In the genomic region with DNA sequence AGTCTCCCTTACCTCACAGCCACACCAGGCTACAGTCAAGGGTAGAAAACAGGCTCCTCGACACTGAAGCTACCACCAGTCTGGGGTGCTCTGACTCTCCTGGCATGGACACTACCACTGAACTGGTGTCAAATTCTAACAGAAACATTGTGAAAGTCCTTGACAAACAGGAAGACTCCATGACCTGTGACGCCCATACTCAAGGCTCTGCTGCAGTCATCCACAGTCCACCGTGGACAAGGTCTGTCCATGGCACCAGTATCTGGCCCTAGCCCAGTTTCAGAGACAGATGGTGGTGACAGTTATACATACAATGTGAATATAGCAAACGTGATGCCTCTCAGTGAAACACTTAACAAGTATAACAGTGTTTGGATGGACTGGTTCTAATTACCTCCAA, we compare ENCODE assay signal across 26 mouse cellular contexts.
"Had no signal": no experiment of that assay in that cellular context is flagged by ENCODE, and none has a peak within 500 bp of the region (broad histone marks: within the 10 kb centered on the region; RNA-seq: fewer than 3 reads in every experiment).

No protein-coding gene starts in this region.

- DNase-seq: gastrocnemius, adult 2 months; gastrocnemius, postnatal 10 days; gastrocnemius, postnatal 25 days; heart, adult 18-20 months; heart, postnatal 14 days; heart, postnatal 36 days; kidney, adult 11 months; kidney, adult 2 months; kidney, adult 9 months; kidney, postnatal 14 days; kidney, postnatal 36 days; layer of hippocampus, adult 9-11 months; layer of hippocampus, postnatal 36 days; left cerebral cortex, postnatal 4 days had no signal

- ATAC-seq: hindbrain, postnatal 0 days; intestine, embryonic 16.5 days; liver, embryonic 12.5 days had no signal

- H3K9me3 ChIP-seq: heart, embryonic 13.5 days; heart, embryonic 15.5 days; hindbrain, embryonic 15.5 days; limb, embryonic 13.5 days; limb, embryonic 15.5 days; liver, embryonic 12.5 days had no signal

- H3K4me2 ChIP-seq: heart, embryonic 11.5 days; heart, embryonic 13.5 days; heart, embryonic 15.5 days; hindbrain, embryonic 13.5 days; hindbrain, embryonic 15.5 days; limb, embryonic 13.5 days; limb, embryonic 15.5 days; liver, embryonic 12.5 days had no signal

- H3K27ac ChIP-seq: gastrocnemius, adult 2 months; heart, embryonic 13.5 days; heart, embryonic 15.5 days; hindbrain, embryonic 13.5 days; hindbrain, embryonic 15.5 days; hindbrain, postnatal 0 days; kidney, postnatal 0 days; limb, embryonic 13.5 days; limb, embryonic 15.5 days; liver, embryonic 12.5 days; liver, embryonic 14.5 days had no signal

- H3K9ac ChIP-seq: heart, embryonic 13.5 days; heart, embryonic 15.5 days; hindbrain, embryonic 13.5 days; hindbrain, embryonic 15.5 days; limb, embryonic 13.5 days; limb, embryonic 15.5 days; liver, embryonic 12.5 days; liver, embryonic 14.5 days had no signal

- H3K27me3 ChIP-seq: heart, embryonic 15.5 days; hindbrain, embryonic 13.5 days; hindbrain, embryonic 15.5 days; limb, embryonic 15.5 days had no signal

- H3K36me3 ChIP-seq: heart, embryonic 13.5 days; heart, embryonic 15.5 days; hindbrain, embryonic 13.5 days; hindbrain, embryonic 15.5 days; limb, embryonic 13.5 days; limb, embryonic 15.5 days; liver, embryonic 12.5 days had no signal

- H3K4me1 ChIP-seq: heart, embryonic 13.5 days; heart, embryonic 15.5 days; hindbrain, embryonic 13.5 days; hindbrain, embryonic 15.5 days; limb, embryonic 13.5 days; limb, embryonic 15.5 days; liver, embryonic 12.5 days had no signal

- H3K4me3 ChIP-seq: gastrocnemius, adult 2 months; heart, embryonic 13.5 days; heart, embryonic 15.5 days; hindbrain, embryonic 13.5 days; hindbrain, embryonic 15.5 days; limb, embryonic 13.5 days; limb, embryonic 15.5 days; liver, embryonic 12.5 days had no signal
